Mouse (Mus musculus): Measurements from ENCODE around the gene Robo1.
A peak's percentile ranks its signal among the peaks of the same experiment; 100 is the strongest.
"Not testable (repeated sequence)": the region's sequence is repeated elsewhere in the genome, so short reads cannot be mapped to it uniquely, and the experiment has no call there.

The Robo1 gene

DNA sequence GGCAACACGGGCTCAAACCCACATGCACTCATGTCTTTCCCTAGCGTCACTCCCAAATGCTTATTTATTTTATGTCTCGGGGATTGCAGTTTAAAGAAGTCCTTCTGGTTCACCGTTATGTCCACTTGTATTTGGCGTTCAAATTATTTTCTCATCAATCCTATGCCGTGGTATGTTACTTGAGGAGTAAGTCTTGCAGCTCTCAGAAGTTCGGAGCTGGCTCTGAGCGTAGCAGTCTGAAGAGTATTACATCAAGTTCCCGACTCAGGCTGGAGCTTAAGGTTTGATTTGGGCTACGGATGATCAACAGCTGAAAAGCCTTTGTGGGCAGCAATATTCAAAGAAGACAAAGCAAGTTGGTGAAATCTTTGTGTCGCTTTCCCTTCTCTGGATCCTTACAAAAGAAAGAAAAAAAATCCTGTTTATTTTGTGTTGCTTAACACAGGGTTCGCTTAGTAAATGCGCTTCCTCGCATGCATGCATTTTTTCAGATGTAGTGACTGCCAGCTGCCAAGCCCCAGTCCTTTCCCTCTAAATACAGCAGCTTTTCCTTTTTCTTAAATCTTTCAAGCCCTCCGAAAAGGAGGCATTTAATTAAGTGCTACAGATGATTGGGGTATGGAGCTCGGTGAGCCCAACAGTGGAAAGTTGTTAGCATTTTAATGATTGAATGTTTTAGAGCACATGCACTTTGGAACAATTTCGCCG, 136.5 kb downstream of the Robo1 start:
- no peak for DNase-seq (ENCODE audit: low spot score in 2 of 2)

DNA sequence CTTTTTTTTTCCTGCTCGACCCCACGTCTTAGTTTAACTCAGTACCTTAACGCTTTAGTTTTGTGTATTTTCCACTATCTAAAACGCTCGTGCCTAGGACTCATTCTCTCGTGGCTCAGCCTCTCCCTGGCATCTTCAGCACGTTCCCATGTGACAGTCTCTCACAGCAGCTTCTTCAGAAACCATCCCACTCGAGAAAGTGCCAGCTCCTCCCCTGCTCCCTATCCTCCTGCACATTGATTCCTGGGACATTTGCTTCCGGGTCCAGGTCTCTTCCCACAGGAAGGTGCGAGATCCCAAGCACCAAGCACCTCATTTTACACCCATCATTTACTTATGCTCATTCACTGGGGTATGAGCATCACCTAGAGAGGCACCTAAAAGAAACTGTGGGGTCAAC, 150.0 kb downstream of the Robo1 start:
- no peak for DNase-seq (ENCODE audit: low spot score in 2 of 2)

DNA sequence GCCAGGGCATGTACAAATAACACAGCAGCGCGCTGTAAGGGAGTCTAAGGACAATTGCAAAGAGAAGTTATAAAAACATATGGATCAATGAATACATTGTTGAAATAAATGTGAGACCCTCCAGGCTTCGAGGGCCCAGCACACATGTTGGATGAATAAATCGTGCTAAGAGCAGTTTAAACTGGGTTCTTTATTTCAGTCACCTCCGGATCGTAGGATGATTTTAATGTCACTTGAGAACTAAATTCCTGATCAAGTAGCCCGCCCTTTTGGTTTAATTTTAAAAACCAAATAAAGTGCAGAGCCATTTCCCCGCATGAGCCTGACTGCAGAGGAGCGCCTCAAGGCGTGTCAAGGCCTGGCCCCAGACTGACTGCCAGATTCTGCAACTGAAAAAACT, 150.5 kb downstream of the Robo1 start:
- no peak for DNase-seq (ENCODE audit: low spot score in 2 of 2)

DNA sequence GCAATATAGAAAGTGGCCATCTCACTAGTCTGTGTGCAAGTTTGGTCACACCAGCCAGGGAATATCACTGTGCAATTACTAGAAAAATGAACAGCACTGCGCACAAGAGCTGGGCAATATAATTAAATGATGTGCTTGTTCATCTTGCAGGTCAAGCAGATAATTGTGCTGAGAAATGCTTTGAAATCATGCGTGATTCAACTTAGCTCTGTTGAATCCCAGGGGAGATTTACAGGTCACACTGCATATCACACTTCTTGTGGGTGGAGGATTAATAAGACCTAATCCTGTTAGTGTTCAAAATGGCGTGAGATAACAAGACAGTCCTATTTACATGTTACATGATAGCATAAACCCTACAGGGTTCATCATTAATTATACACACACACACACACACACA, 157.6 kb downstream of the Robo1 start:
- no peak for DNase-seq (ENCODE audit: low spot score in 2 of 2)

DNA sequence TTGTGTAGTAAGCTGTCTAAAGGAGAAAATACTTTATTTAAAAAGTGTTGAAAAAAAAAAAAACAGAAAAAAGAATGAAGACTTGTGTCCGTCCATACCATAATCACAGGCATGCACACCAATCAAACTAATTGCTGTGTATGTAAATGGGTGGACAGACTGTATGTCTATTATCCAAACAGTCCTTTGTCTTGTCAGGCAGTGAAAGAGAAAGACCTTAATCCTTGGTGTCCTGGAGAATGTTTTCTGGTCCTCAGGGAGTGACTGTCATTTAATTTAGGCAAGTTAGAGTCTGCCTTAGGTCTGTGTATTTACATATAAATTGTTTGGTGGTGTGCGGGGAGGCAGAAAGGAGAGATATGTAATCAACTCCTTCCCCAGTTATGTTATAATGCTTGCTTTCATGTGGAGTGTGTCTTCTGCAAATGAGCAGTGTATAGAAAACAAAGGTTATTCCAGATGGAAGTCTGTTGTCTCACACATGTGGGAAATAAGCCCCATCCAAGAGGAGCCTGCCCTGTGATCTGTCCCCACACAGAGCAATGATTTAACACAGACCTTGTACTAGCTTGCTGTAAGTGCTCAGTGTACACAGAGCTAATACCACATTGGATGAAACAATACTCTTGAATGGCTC, 162.0 kb downstream of the Robo1 start:
- no peak for DNase-seq (ENCODE audit: low spot score in 2 of 2)

DNA sequence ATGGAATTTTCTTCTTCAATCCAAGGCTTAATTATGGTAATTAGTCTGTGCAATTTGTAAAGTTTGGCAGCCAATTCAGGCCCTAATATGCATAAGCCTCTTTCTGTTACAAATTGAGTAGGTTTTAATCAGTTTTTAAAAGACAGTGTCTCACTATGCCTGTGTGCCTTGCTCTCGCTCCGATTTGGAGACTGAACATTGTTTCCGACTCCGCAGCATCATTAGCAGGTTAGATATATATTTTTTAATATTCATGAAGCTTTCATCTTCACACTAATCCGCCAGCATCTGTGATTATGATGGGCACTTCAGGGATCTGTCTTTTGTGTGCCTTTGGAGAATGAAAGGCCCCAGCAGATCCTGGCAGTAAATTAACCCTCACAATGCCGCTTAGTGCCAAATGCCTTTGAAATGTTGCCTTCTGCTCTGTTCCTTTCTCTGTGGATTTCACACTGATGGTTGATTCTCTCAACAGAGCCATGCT, 202.7 kb downstream of the Robo1 start:
- DNase-seq (ENCODE audit: low spot score in 2 of 2), result peak in 1 of 2 experiments; percentile 18

DNA sequence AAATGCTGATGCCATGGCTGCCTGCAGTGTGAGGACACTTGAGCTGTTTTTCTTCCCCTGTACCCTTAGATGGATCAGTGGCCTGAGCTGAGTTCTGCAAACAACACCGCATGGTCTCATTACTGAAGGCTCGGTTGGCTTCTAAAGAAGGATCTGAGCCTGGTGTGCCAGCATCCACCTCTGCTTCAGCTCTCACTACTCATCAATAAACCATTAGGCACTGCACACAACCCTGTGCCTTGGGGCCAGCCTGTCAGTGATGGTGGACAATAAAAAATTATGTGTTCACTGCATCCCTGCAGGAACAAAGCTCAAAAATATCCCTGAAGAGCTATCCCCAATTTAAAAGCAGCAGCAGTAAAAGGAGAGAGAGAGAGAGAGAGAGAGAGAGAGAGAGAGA, 223.2 kb downstream of the Robo1 start:
- no peak for DNase-seq (ENCODE audit: low spot score in 2 of 2)

DNA sequence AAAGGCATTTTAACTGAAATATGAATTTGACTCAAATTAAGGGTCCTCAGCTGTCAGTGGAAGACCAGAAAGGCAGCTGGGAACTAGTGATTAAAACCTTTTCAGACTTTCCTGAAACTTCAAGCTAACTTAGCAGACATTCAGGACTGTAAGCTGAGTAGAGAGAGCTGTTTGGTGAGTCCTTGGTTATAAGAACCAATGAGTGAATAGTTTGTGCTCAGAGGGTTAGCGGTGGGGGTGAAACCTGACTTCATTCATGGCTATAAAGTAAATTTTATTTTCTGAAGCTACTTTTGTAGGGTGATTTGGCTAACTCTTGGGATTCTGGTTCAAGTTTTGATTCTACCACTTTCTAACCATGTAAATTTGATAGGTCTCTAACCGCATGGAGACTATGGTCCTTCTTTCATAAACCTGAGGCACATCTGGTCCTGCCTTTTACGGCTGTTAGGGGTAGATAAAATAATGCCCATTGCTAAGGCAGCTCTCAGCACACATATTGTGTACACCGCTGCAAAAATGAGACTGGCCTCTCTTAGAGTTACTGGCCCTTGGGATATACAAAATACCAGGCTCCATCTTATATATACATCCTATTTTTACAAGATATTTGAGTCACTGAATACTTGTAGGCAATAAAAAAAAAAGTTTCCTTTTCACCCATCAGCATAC, 225.9 kb downstream of the Robo1 start:
- no peak for DNase-seq (ENCODE audit: low spot score in 2 of 2)

DNA sequence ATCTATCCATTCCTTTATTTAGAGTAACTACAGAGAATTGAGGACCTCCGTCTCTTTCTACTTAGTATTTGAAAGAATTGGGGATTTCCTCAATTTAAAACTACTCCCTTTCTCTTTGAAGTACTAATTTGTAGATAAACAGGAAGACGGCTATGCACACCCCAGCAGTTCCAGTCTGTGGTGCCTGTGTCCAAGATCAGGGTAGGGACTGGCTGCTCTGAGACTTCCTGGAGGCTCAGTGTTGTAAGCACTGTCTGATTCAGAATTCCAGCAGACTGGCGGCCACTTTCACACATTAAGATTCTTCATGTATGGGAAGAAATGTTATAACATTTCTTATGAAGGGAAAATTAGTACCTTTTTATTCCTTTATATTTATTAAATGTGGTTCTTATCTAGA, 230.1 kb downstream of the Robo1 start:
- no peak for DNase-seq (ENCODE audit: low spot score in 2 of 2)

DNA sequence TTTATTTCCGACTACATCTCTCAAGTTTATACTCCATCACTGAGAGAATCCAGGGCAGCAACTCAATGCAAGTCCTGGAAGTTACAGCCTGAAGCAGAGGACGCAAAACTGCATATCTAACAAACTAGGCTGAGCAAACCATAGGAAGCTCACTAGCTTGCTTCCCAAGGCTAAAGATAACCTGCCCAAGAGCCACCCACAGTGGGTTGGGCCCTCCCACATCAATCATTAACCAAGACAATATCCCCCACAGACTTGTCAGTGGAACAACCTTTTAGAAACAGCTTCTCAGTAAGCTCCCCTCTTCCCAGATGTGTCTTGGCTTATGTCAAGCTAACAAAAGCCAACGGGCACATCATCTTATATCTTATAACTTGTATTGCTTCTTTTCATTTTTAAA, 235.8 kb downstream of the Robo1 start:
- no peak for DNase-seq (ENCODE audit: low spot score in 2 of 2)

DNA sequence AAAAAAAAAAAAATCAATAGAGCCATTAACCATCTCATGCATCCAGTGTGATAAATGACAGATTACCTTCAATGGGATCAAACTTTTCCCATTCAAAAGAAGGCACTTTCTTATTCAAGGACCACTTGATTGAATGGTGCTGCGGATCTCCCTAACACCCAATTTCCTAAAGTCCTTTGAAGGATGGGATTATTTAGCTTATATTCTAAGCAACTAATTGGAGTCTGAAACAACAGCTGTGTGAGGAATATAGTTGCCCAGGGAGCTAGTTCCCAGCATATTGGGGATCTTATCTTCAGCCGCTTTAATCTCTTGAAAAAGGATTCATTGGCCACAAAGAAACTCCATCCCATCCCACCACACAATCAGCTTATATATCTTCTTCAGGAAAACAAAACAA, 236.8 kb downstream of the Robo1 start:
- DNase-seq (ENCODE audit: low spot score in 2 of 2), result no peak

DNA sequence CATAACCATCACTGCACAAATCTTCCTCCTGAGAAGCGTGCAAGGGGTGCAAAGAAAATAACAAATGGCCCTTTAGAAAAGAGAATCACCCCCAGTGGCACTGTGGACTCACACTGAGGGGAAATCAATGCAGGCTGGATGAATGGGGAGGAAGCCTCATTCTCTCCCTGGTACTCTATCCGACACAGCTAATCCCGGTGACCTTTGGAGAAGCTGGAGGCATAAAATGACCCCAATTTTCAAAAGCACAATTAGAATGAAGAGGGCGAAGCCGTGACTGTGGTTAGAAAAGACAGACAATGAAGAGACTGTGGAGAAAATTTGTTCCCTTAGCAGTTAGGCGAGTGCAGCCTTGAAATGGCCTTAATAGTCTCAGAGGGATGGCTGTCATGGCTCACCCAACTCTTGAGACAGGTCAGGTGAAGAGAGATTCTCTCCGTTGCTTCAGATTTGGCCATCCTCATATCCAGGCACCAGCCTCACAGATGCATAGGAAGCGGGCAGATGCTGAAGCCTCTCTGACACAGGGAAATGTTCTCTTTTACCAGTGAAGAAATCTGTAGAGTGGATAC, 243.7 kb downstream of the Robo1 start:
- no peak for DNase-seq (ENCODE audit: low spot score in 2 of 2)

DNA sequence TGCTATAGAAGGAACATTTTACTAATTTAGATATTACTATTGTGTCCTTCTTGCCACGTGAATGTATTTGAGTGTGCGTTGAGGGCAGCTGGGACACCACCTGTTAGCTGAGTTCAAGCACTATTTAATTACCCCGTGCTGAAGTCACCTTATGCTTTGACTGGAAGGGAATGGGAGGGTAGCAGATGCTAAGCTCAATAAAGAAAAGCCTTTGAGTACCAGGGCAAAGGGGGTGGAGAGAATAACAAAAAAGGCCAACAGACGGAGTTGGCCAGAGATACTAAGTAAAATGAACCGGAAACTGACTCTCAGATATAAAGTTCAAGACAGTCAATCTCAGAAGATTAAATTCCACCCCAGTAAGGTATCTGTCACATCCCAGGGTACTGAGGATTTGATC, 245.6 kb downstream of the Robo1 start:
- DNase-seq (ENCODE audit: low spot score in 2 of 2), result no peak

DNA sequence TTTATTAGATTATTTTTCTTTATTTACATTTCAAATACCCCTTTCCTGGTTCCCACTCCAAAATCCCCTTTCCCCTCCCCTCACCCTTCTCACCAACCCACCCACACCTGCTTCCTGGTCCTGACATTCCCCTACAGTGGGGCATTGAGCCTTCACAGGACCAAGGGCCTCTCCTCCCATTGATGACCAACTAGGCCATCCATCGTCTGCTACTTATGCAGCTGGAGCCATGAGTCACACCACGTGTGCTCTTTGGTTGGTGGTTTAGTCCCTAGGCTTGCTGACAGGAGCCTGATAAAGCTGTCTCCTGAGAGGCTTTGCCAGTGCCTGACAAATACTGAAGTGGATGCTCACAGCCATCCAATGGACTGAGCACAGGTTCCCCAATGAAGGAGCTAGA, 254.0 kb downstream of the Robo1 start:
- not testable (repeated sequence) for DNase-seq (ENCODE audit: low spot score in 2 of 2)

DNA sequence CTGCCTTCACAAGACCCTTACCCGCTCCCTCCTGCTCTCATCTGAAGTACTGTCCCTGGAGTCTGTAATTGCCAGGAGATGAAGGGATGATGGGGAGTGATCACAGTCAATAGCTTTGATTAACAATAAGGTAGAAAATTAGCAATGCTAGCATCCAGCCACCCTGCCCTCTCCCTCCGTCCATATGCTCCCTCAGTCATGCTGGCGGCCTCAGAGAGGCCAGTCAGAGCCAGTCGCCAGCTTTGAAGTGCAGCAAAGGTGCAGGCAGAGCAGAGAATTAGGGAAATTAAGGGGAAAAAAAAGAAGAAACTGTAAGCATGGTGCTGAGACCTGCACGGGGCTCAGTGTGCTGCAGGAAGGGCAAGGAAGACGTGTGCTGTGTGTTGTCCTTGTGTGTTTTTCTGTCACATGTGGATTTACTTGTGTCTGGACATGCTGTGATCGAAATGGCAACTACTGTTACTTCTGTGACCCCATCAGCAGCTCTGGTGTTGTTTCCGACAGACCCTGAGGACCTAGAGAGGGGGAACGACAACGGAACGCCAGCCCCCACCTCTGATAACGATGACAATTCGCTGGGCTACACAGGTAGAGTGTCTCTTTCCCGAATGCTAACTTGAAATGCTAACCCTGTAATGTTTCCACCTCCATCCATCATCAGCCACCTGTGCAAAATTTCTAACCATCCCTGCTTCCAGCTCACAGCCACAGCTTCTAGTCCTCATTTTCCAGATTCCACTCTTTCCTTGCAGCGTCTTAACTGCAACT, 255.3 kb downstream of the Robo1 start:
- DNase-seq (ENCODE audit: low spot score in 2 of 2), result no peak

DNA sequence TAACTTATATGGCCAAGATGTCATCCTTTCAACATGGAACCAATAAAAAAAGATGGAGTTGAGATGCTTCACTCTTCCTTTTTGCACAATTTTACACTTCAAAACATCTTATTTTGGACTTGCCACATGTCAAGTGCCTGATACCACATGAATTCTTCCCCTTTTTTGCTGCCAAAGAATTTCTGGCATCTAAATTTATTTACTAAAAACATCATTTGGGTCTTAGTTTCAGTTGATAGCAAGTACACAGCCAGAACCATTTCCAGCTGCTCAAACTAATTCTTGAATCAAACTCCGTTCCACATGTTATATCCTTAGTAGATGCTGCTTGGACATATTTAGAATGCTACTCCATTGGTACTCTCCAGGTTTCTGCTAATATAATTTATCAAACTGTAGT, 267.1 kb downstream of the Robo1 start:
- no peak for DNase-seq (ENCODE audit: low spot score in 2 of 2)

DNA sequence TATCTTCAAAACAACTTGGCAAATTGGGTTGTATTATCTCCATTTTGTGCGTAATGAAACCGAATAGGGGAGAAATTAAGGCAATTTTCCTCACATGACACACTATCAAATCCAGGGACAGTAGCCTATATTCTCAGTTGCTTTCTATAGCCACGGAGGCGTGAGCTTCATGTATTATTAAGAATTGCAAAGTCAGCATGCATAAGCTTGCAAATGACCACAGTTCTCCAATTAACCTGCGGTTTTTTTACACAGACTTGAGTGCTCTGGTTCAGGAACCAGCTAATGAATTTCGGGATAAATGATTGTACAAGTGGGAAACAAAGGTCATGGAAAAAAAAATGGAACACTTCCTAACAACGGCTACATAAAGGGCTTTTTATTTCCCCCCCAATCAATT, 268.9 kb downstream of the Robo1 start:
- no peak for DNase-seq (ENCODE audit: low spot score in 2 of 2)

DNA sequence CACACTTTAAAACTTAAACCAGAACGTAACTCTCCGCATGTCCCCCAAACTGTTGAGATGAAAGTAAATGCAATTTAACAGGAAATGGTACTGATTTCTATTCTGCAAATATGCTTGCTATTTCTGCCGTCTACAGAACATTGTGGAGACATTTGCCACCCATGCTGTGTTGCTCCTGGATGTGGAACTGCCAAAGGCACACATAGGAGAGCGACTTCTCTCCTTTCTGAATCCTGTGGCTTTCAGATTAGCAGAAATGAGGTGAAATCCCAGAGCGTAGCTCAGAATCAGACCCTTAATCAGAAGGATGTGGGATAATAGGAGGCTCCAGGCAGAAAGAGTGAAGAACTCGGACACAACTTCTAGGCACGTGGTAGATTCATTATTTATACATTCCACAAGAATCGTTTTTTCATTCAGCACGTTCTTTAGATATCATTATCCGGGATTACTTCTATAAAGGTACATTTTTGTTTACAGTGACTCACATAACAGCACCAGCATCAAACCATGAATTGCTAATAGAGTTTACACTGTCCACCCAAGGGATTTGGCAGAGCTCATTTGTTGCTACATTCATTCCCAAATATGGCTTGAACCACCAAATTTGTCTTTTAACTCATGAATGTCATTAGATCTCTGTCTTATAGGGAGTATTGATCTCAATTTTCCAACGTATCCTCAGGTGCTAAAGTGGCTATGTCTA, 276.5 kb downstream of the Robo1 start:
- no peak for DNase-seq (ENCODE audit: low spot score in 2 of 2)

DNA sequence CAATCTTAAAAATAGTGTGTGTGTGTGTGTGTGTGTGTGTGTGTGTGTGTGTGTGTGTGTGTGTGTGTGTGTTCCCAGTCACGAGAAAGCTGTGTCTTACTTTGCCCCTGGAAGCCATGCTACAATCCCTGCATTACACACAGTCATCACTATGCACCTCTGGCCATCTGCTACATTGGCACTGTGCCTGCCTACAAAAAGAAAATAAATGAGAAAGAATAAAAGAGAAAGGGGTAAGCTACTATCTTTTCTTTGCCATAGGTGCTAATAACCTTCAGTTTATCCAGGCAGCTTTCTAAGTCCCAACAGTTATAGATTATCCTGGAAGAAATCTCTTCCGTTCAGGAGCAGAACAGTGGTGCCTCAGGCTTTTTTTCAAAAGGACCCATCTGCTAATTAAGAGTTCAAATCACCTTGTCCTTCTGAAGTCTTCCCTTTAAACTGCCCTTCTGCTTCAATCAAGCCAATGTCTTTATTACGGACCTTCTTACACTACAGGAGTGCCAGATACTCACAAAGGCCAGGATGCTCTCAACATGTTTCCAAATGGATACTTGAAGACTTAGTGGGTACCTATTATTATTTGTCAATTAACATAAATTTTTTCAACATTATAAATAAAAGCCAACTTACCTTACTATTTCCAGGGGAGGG, 277.2 kb downstream of the Robo1 start:
- DNase-seq (ENCODE audit: low spot score in 2 of 2), result peak in 1 of 2 experiments; percentile 26

DNA sequence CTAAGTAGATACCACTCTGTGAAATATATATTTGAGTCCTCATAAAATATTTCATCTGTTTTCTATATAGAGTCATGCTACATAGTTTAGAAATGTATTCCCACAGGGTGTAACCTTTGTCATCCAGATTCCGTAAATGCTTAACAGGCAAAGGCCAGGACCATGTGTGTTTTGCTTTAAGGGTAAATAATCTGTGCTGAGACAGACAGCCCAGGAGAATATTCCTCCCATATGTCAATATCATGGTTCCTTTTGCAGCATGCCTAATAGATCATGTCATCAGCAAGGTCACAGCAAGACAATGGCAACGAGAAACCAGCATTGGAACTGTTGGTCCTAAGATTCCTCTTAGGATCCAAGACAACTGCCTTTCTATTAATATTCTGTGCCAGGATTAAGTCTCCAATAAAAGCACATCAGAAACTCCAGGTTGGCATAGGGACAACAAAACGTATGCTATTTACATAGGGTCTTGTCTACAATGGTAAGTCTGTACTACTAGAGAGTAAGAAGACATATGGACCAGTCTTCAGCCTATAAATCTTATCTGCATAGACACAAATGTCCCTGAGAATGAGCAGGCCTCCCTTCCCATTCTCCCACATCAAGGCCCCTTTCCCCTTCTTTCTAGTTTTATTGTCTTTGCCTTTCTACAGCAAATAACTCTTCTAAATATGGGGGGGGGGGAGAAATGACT, 279.4 kb downstream of the Robo1 start:
- DNase-seq (ENCODE audit: low spot score in 2 of 2), result no peak

Data from cerebellum, postnatal 4 days (tissue).